Mouse (Mus musculus): Measurements from ENCODE around the gene Slc38a1. TPM values are rescaled to one million over a fixed set of nuclear protein-coding genes. Genes with fewer than 3 reads are reported as not detected.

The Slc38a1 gene
- total and polyA plus RNA-seq, 3 experiments, result 0.03 TPM; not detected in 2

DNA sequence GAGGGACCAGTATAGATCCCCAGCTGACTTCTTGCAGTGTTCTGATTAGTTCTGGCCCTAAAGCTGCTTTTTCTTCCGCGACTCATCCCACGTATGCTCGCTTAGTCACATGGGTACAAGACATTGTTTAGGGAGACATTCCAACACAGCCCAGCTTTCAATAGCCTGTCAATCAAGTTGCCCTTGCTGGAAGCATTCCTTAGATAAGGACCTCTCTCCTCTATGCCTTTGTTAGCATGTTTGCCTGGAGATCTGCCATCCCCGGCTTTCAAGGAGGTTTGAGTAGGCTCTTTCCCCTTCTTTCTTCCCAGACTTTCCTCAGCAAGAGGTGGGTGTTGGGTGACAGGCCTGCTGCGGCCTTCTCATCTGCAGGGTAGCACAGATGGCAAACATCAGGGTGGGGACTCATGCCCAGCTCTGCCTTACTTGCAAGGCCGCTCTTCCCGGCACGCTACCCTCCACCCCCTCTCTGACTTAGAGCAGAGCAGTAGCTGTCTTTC is 118.4 kb downstream of the Slc38a1 start:
- no peak for TF ChIP-seq MYC (IDR thresholded peaks at IDR 0.05; ENCODE audit: low read depth, low read length)
- TF ChIP-seq GABPA (IDR thresholded peaks at IDR 0.05; ENCODE audit: low read depth, low read length), result no peak
- no peak for TF ChIP-seq UBTF (IDR thresholded peaks at IDR 0.05; ENCODE audit: borderline replicate concordance, insufficient read depth, low read depth, low read length)
- no peak for TF ChIP-seq MEF2A (IDR thresholded peaks at IDR 0.05; ENCODE audit: extremely low read depth, insufficient replicate concordance, low read depth, low read length, poor library complexity, severe bottlenecking)
- no peak for TF ChIP-seq RCOR1 (IDR thresholded peaks at IDR 0.05; ENCODE audit: low read depth, low read length)
- TF ChIP-seq POLR2AphosphoS2 (IDR thresholded peaks at IDR 0.05; ENCODE audit: low read length), result no peak
- Histone ChIP-seq H3K9me3 (replicated peaks; ENCODE audit: insufficient read depth, low read length) (no peaks in the 10 kb centered on the region), H3K36me3 (ENCODE audit: control insufficient read depth in 1 of 2, insufficient read depth in 2 of 2, low read length in 2 of 2) (no peaks in the 10 kb centered on the region), H3K4me3 (ENCODE audit: control insufficient read depth in 1 of 2, insufficient read depth in 1 of 2, low read depth in 2 of 2, low read length in 2 of 2) (no peak overlapping the region), H3K27me3 (ENCODE audit: control insufficient read depth in 1 of 2, insufficient read depth in 2 of 2, low read length in 2 of 2) (peaks cover 5 to 20% of the 10 kb centered on the region in 2 experiments), H3K4me1 (ENCODE audit: control insufficient read depth in 1 of 2, insufficient read depth in 2 of 2, low read length in 2 of 2) (no peaks in the 10 kb centered on the region), H3K79me2 (ENCODE audit: control insufficient read depth, insufficient read depth, low read length, poor library complexity) (no peaks in the 10 kb centered on the region), H3K9ac (ENCODE audit: control insufficient read depth, low read depth, low read length, poor library complexity, severe bottlenecking) (no peak overlapping the region), H3K27ac (ENCODE audit: control insufficient read depth, low read depth, low read length) (no peak overlapping the region)
- DNase-seq (ENCODE audit: low read depth, low spot score), result no peak

Other genes starting within 250 kb of the Slc38a1 start
- 137 and 156 TPM in 2 replicates for gene Scaf11, start 182.1 kb downstream of the Slc38a1 start, total RNA-seq (2012; rRNA removed)
- gene Scaf11, start 182.1 kb downstream of the Slc38a1 start, polyA plus RNA-seq (2012; ENCODE audit: insufficient read depth in 1 of 2, insufficient read length in 2 of 2, low read depth in 1 of 2, low replicate concordance in 2 of 2, missing spikeins in 1 of 2), result 100 to 1,000 TPM; 165 to 242 TPM
- 80.6 and 150 TPM in 2 replicates for gene Slc38a2, start 56.8 kb upstream of the Slc38a1 start, total RNA-seq (2012; rRNA removed)
- 100 to 1,000 TPM; 177 to 590 TPM for gene Slc38a2, start 56.8 kb upstream of the Slc38a1 start, polyA plus RNA-seq (2012; ENCODE audit: insufficient read depth in 1 of 2, insufficient read length in 2 of 2, low read depth in 1 of 2, low replicate concordance in 2 of 2, missing spikeins in 1 of 2)

Measured in MEL (cell line).